ENCODE assay signal across 18 mouse cellular contexts in genomic region chr10:116476559-116476958, GRCm38 (mm10). TPM values are rescaled to one million over a fixed set of nuclear protein-coding genes. Genes with fewer than 3 reads are reported as not detected.
DNase-seq lines count a peak whose midpoint lies in the region; ATAC-seq and TF ChIP-seq lines count a peak whose summit lies in the region.
"Had no signal": no experiment of that assay in that cellular context is flagged by ENCODE, and none has a peak within 500 bp of the region (broad histone marks: within the 10 kb centered on the region; RNA-seq: fewer than 3 reads in every experiment).

No protein-coding gene starts in this region.

- no peak overlapping the region for H3K9ac ChIP-seq in ES-E14 (ENCODE audit: insufficient read depth, low read depth, low read length, poor library complexity, severe bottlenecking)
- H3K9ac ChIP-seq: embryonic facial prominence, embryonic 12.5 days; forebrain, embryonic 13.5 days; forebrain, embryonic 15.5 days had no signal

- no peaks in the 10 kb centered on the region for H3K36me3 ChIP-seq in megakaryocyte, embryonic 14.5 days (replicated peaks; ENCODE audit: low read length)
- no peaks in the 10 kb centered on the region for H3K36me3 ChIP-seq in ES-E14 (ENCODE audit: control insufficient read depth, insufficient read depth, low read length, poor library complexity, severe bottlenecking)
- H3K36me3 ChIP-seq in hindbrain, embryonic 10.5 days, result no peaks in the 10 kb centered on the region; the same call in 1 of the 2 replicates
- H3K36me3 ChIP-seq: embryonic facial prominence, embryonic 12.5 days had no signal

- no peak overlapping the region for H3K27ac ChIP-seq in ES-E14 (ENCODE audit: insufficient read depth, low read depth, low read length, poor library complexity, severe bottlenecking)
- H3K27ac ChIP-seq in hindbrain, embryonic 10.5 days, result no peak overlapping the region
- H3K27ac ChIP-seq: embryonic facial prominence, embryonic 10.5 days; embryonic facial prominence, embryonic 12.5 days; forebrain, embryonic 13.5 days; forebrain, embryonic 15.5 days had no signal

- H3K4me1 ChIP-seq in megakaryocyte, embryonic 14.5 days, result peaks cover 29% of the 10 kb centered on the region
- no peaks in the 10 kb centered on the region for H3K4me1 ChIP-seq in ES-E14 (ENCODE audit: control insufficient read depth in 2 of 2, insufficient read depth in 2 of 2, low read length in 2 of 2, poor library complexity in 1 of 2)
- peaks cover 35% of the 10 kb centered on the region for H3K4me1 ChIP-seq in hindbrain, embryonic 10.5 days (replicated peaks)

- WGBS in hindbrain, embryonic 10.5 days, result 87% methylated on average over 3 of the region's 3 CpGs

- ATAC-seq in megakaryocyte, adult 5-6 weeks (ENCODE audit: poor library complexity, severe bottlenecking), result no peak
- ATAC-seq: forebrain, embryonic 13.5 days; forebrain, embryonic 15.5 days had no signal

- no peak for DNase-seq in ES-E14 (ENCODE audit: low read depth, low spot score)
- DNase-seq in spleen, postnatal 14 days (ENCODE audit: low spot score in 2 of 2), result no peak
- no peak for DNase-seq in hindbrain, embryonic 10.5 days (ENCODE audit: low spot score)
- DNase-seq: adrenal gland, adult 2 months; adrenal gland, postnatal 10 days; adrenal gland, postnatal 25 days; cerebellum, adult 11 months; cerebellum, adult 18-20 months; cerebellum, adult 8-10 months; cerebellum, adult 9-11 months; cerebellum, postnatal 25 days had no signal

- peaks cover 11% of the 10 kb centered on the region for H3K9me3 ChIP-seq in megakaryocyte, embryonic 14.5 days
- no peaks in the 10 kb centered on the region for H3K9me3 ChIP-seq in ES-E14 (ENCODE audit: control insufficient read depth, insufficient read depth, low read depth, low read length)
- H3K9me3 ChIP-seq in hindbrain, embryonic 10.5 days, result 0 out of 2 replicates have a peak, but pooled peaks cover 2% of the 10 kb centered on the region
- H3K9me3 ChIP-seq: forebrain, embryonic 15.5 days had no signal

- H3K27me3 ChIP-seq in megakaryocyte, embryonic 14.5 days (replicated peaks), result peaks cover 47% of the 10 kb centered on the region
- peaks cover 5% of the 10 kb centered on the region; the same call in 1 of the 2 replicates for H3K27me3 ChIP-seq in hindbrain, embryonic 10.5 days (ENCODE audit: insufficient read depth, poor library complexity, severe bottlenecking)
- H3K27me3 ChIP-seq: embryonic facial prominence, embryonic 12.5 days; forebrain, embryonic 15.5 days had no signal

- in situ Hi-C loops in ES-E14 (cut with MboI; ENCODE audit: low sequenced_read_pairs in 2 of 2, unreplicated experiment in 2 of 2), result no loop called here

- H3K4me3 ChIP-seq in megakaryocyte, embryonic 14.5 days (replicated peaks), result peak overlapping the region; percentile 21
- H3K4me3 ChIP-seq in ES-E14 (ENCODE audit: insufficient read depth in 1 of 2, low read depth in 1 of 2, low read length in 2 of 2, poor library complexity in 1 of 2, severe bottlenecking in 1 of 2), result no peak overlapping the region
- H3K4me3 ChIP-seq in hindbrain, embryonic 10.5 days, result no peak overlapping the region
- H3K4me3 ChIP-seq: embryonic facial prominence, embryonic 10.5 days; embryonic facial prominence, embryonic 12.5 days; forebrain, embryonic 13.5 days; forebrain, embryonic 15.5 days had no signal

TF ChIP-seq in ES-E14, 5 proteins besides CTCF, POLR2A, EP300 and RAD21:
- no peak for TF ChIP-seq ZNF384 (IDR thresholded peaks at IDR 0.05; ENCODE audit: low read depth, low read length)
- peak; percentile 91 for TF ChIP-seq MAFK (IDR thresholded peaks at IDR 0.05; ENCODE audit: insufficient read depth, low read depth, low read length)
- no peak for TF ChIP-seq CHD2 (IDR thresholded peaks at IDR 0.05; ENCODE audit: low read depth, low read length)
- TF ChIP-seq ZC3H11A (IDR thresholded peaks at IDR 0.05; ENCODE audit: borderline replicate concordance, low read depth, low read length), result no peak
- TF ChIP-seq HCFC1 (IDR thresholded peaks at IDR 0.05; ENCODE audit: borderline replicate concordance, insufficient read depth, low read length), result no peak

RNA-seq across cellular contexts. Expression of gene Kcnmb4, which starts 2.9 kb away (rescaled TPM):
- polyA plus RNA-seq in megakaryocyte, embryonic 14.5 days (2012; ENCODE audit: insufficient read depth, low replicate concordance), result 1.4 TPM in 1 of 2 replicates, not detected in the other
- not detected in 2 replicates for total RNA-seq in megakaryocyte, adult 5-6 weeks (2015)
- total RNA-seq in megakaryocyte, adult 5-6 weeks (2017), result not detected in 2 replicates
- total RNA-seq in ES-E14 (2012; rRNA removed), result 1.8 and 2.4 TPM in 2 replicates
- 10.5 and 12.9 TPM in 2 replicates for polyA plus RNA-seq in hindbrain, embryonic 10.5 days (2016; fragmentation: Nextera tagmentation; extraction: Ambion mirVana)
- total RNA-seq: MEL had no signal
